17 mouse cellular contexts compared by ENCODE assay signal in the genomic region with DNA sequence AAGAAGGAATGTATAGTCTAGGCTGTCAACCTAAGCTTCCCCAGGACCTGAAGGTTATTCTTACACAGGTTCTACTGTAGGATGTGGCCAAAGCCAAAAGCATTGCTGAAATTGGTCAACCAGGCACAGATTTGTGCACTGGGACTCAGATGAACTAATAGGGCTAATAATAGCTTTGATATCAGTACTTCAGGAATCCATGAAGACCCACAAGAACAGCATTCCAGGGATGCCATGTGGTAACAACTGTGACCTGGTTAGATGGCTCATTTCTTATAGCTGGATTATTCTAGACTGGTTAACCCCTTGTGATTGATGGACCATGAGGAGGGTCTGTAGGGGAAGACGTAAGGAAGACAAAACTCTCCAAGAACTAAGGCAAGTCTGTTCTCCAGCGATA.
"Had no signal": no experiment of that assay in that cellular context is flagged by ENCODE, and none has a peak within 500 bp of the region (broad histone marks: within the 10 kb centered on the region; RNA-seq: fewer than 3 reads in every experiment).

No protein-coding gene starts in this region.

- H3K9ac ChIP-seq: liver, embryonic 15.5 days; lung, embryonic 14.5 days; midbrain, embryonic 15.5 days; neural tube, embryonic 12.5 days; stomach, embryonic 15.5 days had no signal

- H3K4me3 ChIP-seq: left cerebral cortex, adult 2 months; limb, embryonic 10.5 days; liver, embryonic 15.5 days; midbrain, embryonic 15.5 days; neural tube, embryonic 12.5 days; stomach, embryonic 15.5 days had no signal

- H3K4me1 ChIP-seq: limb, embryonic 10.5 days; liver, embryonic 15.5 days; midbrain, embryonic 15.5 days; neural tube, embryonic 12.5 days; stomach, embryonic 15.5 days had no signal

- H3K27me3 ChIP-seq: liver, embryonic 15.5 days; midbrain, embryonic 15.5 days; neural tube, embryonic 12.5 days; stomach, embryonic 15.5 days had no signal

- H3K9me3 ChIP-seq: limb, embryonic 10.5 days; liver, embryonic 15.5 days; midbrain, embryonic 15.5 days; neural tube, embryonic 12.5 days; stomach, embryonic 15.5 days had no signal

- H3K36me3 ChIP-seq: limb, embryonic 10.5 days; liver, embryonic 15.5 days; midbrain, embryonic 15.5 days; neural tube, embryonic 12.5 days; stomach, embryonic 15.5 days had no signal

- ATAC-seq: midbrain, embryonic 15.5 days had no signal

- DNase-seq: kidney, postnatal 10 days; kidney, postnatal 4 days; lung, embryonic 14.5 days; lung, postnatal 10 days; lung, postnatal 4 days; retina, postnatal 1 day; right cerebral cortex, postnatal 14 days; thymus, adult 2 months; thymus, postnatal 4 days had no signal

- H3K27ac ChIP-seq: left cerebral cortex, adult 2 months; limb, embryonic 10.5 days; liver, embryonic 15.5 days; midbrain, embryonic 15.5 days; neural tube, embryonic 12.5 days; stomach, embryonic 15.5 days had no signal

- H3K4me2 ChIP-seq: liver, embryonic 11.5 days; liver, embryonic 15.5 days; lung, embryonic 14.5 days; midbrain, embryonic 11.5 days; midbrain, embryonic 15.5 days; neural tube, embryonic 12.5 days; stomach, embryonic 15.5 days had no signal
